Mouse (Mus musculus): ENCODE results near the gene Perm1. TPM values are rescaled to one million over a fixed set of nuclear protein-coding genes. Genes with fewer than 3 reads are reported as not detected.
A peak's percentile ranks its signal among the peaks of the same experiment; 100 is the strongest.

Perm1 gene
- polyA plus RNA-seq, 1 experiment from 2014 or later: 4.7 TPM

GRCm38 (mm10) chr4:156254361-156255077, 38.9 kb downstream of the Perm1 start:
- Histone ChIP-seq H3K9ac (no peak overlapping the region), H3K4me3 (no peak overlapping the region), H3K4me1 (peaks cover 13% of the 10 kb centered on the region), H3K4me2 (peak overlapping the region; percentile 31; the same call in 1 of the 2 replicates), H3K27ac (no peak overlapping the region), H3K9me3 (no peaks in the 10 kb centered on the region), H3K27me3 (peaks cover 39% of the 10 kb centered on the region), H3K36me3 (0 out of 2 replicates have a peak, but pooled peaks cover under 1% of the 10 kb centered on the region)
- 3% methylated on average over 30 of the region's 30 CpGs for WGBS
- ATAC-seq (ENCODE audit: insufficient number of reproducible peaks, low FRiP score, low TSS enrichment, low read depth): no peak

GRCm38 (mm10) chr4:156255078-156255839, 39.6 kb downstream of the Perm1 start, which contains the start of gene Samd11:
Samd11 (minus strand) TSS chr4:156255657.
- Histone ChIP-seq H3K4me2 (peak within 1 kb of the TSS; percentile 31; the same call in 1 of the 2 replicates), H3K27ac (no peak within 1 kb of the TSS), H3K9me3 (no peaks in the 10 kb centered on the region), H3K36me3 (no peaks in the 10 kb centered on the region), H3K9ac (no peak within 1 kb of the TSS), H3K4me3 (no peak within 1 kb of the TSS), H3K27me3 (peaks cover 39% of the 10 kb centered on the region), H3K4me1 (peaks cover 13% of the 10 kb centered on the region)
- WGBS: 8% methylated on average over 26 of the region's 26 CpGs
- peak; percentile 58; the same call in 1 of the 2 replicates for ATAC-seq (ENCODE audit: insufficient number of reproducible peaks, low FRiP score, low TSS enrichment, low read depth)

Small RNA genes within 50 kb of the gene (microRNA-seq; reads per million reads assigned to microRNA genes)
- gene Mir7658: 1.6 reads per million

Other genes starting within 250 kb of the Perm1 start
- 16.1 and 16.4 TPM in 2 replicates for gene B3galt6, start 223.2 kb upstream of the Perm1 start, polyA plus RNA-seq (2015; fragmentation: Nextera tagmentation; extraction: Ambion mirVana)
- 175 and 176 TPM in 2 replicates for gene Sdf4, start 223.0 kb upstream of the Perm1 start, polyA plus RNA-seq (2015; fragmentation: Nextera tagmentation; extraction: Ambion mirVana)
- gene Tnfrsf4, start 202.0 kb upstream of the Perm1 start, polyA plus RNA-seq (2015; fragmentation: Nextera tagmentation; extraction: Ambion mirVana): 0.55 and 0.99 TPM in 2 replicates
- gene Tnfrsf18, start 189.7 kb upstream of the Perm1 start, polyA plus RNA-seq (2015; fragmentation: Nextera tagmentation; extraction: Ambion mirVana): 3.6 and 5.4 TPM in 2 replicates
- 2.5 and 3.1 TPM in 2 replicates for gene Ttll10, start 156.5 kb upstream of the Perm1 start, polyA plus RNA-seq (2015; fragmentation: Nextera tagmentation; extraction: Ambion mirVana)
- gene 9430015G10Rik, start 105.9 kb upstream of the Perm1 start, polyA plus RNA-seq (2015; fragmentation: Nextera tagmentation; extraction: Ambion mirVana): 29.9 and 31.8 TPM in 2 replicates
- gene Rnf223, start 85.4 kb upstream of the Perm1 start, polyA plus RNA-seq (2015; fragmentation: Nextera tagmentation; extraction: Ambion mirVana): 1.0 and 1.2 TPM in 2 replicates
- gene Agrn, start 18.4 kb upstream of the Perm1 start, polyA plus RNA-seq (2015; fragmentation: Nextera tagmentation; extraction: Ambion mirVana): 53.8 and 67.1 TPM in 2 replicates
- gene Isg15, start 15.1 kb upstream of the Perm1 start, polyA plus RNA-seq (2015; fragmentation: Nextera tagmentation; extraction: Ambion mirVana): 3.4 and 3.6 TPM in 2 replicates
- gene AW011738, start 12.6 kb upstream of the Perm1 start, polyA plus RNA-seq (2015; fragmentation: Nextera tagmentation; extraction: Ambion mirVana): 3.1 and 4.4 TPM in 2 replicates
- 44.6 and 45.5 TPM in 2 replicates for gene Plekhn1, start 19.0 kb downstream of the Perm1 start, polyA plus RNA-seq (2015; fragmentation: Nextera tagmentation; extraction: Ambion mirVana)
- gene Noc2l, start 20.1 kb downstream of the Perm1 start, polyA plus RNA-seq (2015; fragmentation: Nextera tagmentation; extraction: Ambion mirVana): 58.0 and 68.4 TPM in 2 replicates
- gene Samd11, start 39.8 kb downstream of the Perm1 start, polyA plus RNA-seq (2015; fragmentation: Nextera tagmentation; extraction: Ambion mirVana): 0.52 and 0.83 TPM in 2 replicates
- not detected in 2 replicates for gene Vmn2r-ps159, start 115.2 kb downstream of the Perm1 start, polyA plus RNA-seq (2015; fragmentation: Nextera tagmentation; extraction: Ambion mirVana)